Mouse (Mus musculus): ENCODE measurements around the gene Thbs3.

Thbs3 gene

DNA sequence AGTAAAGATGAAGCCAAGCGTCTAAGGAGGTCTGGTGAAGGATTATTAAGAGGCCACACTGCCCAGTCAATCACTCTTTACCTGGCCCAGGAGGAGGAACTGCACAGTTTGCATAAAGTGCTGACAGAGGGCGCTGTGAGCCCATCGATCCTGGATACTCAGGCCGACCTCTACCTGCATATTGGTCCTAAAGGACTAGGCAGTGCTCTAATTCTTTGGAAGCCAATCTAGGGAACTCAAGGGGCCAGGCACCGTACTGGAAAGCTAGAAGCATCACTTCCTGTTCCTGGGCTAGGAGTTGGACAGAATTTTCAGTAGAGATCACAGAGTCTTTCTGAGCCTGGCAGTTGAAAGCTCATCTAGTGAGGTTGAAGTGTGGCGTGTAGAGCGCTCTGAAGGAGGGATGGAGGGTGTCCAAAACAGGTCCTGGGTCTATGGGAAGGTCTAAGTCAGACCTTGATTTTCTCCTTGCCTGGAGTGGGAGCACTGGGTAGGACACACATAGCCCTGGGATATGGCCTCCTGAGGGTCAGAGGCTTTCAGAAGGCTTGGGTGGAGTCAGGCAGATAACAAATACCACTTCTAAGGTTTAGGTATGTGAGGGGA, 35.6 kb downstream of the Thbs3 start:
- peak in 1 of 2 experiments; percentile 63 for DNase-seq (ENCODE audit: low spot score in 2 of 2)

GRCm38 (mm10) chr3:89251365-89251895, 36.5 kb downstream of the Thbs3 start:
- DNase-seq (ENCODE audit: low spot score in 2 of 2) = peak; percentile 68 to 70

DNA sequence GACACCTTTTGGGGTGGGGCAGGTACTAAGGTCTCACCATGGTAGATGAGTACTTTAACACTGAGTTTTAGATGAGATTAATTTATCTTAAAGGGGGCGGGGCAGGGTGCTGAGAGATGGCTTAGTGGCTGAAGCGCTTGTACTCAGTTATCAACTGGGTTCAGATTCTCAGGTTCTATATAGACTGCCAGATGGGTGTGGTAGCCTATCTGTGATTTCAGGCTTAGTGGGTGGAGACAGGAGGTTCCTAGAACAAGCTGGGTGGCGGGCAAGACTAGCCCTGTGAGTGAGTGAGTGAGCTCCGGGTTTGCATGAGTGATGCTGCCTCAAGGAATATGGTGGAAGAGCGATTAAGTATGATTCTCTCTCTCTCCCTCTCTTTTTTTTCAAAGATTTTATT, 40.0 kb downstream of the Thbs3 start:
- no peak for DNase-seq (ENCODE audit: low spot score in 2 of 2)

DNA sequence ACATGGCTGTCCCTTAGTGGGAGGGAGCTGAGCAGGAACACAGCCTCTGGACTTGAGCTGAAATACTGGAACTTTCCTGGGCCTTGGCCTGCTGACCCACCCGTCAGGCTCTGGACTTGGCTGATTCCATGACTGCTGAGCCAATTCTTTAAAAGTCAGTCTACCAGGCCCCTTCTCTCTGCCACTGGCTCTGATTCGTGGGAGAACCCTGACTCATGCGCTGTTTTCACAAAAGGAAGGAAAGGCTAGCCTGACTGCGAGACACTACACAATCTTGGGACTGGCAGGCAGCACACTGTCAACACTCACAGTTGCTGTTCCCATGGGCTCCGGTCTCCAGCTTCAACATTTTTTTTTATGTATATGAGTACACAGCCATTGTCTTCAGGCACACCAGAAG, 41.2 kb downstream of the Thbs3 start:
- DNase-seq (ENCODE audit: low spot score in 2 of 2) = no peak

DNA sequence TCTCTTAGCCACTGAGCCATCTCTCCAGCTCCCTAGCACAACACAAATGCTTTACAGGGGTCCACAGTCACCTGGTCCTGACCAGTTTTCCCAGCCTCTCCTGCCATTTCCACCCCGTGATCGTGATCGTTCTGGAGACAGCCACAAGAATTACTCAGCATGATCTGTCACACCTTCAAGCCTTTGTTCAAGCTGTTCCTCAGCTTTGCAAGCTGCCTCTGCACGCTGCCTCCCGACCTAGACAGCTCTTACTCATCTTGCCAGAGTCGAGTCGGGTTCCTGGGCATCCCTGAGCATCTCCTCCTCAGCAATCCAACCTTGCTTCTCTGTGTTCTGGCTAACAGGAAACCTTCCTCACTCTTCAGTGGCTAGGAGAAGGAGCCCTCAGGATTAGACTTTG, 44.1 kb downstream of the Thbs3 start, which contains the start of gene Dpm3:
TSS of gene Dpm3 (plus strand) at position 283 of the 400 bp plus-strand sequence.
- no peak for DNase-seq (ENCODE audit: low spot score in 2 of 2)

GRCm38 (mm10) chr3:89260211-89260610, 45.2 kb downstream of the Thbs3 start:
- DNase-seq (ENCODE audit: low spot score in 2 of 2) = no peak

GRCm38 (mm10) chr3:89262417-89262816, 47.4 kb downstream of the Thbs3 start:
- no peak for DNase-seq (ENCODE audit: low spot score in 2 of 2)

- DNase-seq (ENCODE audit: low spot score in 2 of 2) = peak; percentile 71 to 76
These were observed 51.5 kb downstream of the Thbs3 start for GRCm38 (mm10) chr3:89266439-89266893.

DNA sequence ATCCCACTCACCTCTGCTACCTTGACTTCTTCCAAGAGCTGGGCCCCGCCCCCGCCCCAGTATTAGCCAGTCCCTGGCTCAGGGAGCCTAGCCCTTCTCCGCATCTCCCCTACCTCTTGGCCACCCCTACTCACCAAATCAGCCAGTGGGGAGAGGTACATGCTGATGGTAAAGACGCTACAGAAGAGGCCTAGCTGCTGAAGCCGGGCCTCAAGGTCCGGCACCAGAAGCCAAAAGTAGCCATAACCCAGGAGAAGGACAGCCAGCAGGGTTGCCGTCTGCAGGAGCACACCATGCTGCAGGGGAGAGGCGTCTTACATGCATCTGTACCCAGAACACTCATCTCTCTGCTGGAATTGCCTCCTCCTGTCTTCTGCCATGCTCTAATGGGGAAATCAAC, 53.9 kb downstream of the Thbs3 start:
- DNase-seq (ENCODE audit: low spot score in 2 of 2) = no peak

DNA sequence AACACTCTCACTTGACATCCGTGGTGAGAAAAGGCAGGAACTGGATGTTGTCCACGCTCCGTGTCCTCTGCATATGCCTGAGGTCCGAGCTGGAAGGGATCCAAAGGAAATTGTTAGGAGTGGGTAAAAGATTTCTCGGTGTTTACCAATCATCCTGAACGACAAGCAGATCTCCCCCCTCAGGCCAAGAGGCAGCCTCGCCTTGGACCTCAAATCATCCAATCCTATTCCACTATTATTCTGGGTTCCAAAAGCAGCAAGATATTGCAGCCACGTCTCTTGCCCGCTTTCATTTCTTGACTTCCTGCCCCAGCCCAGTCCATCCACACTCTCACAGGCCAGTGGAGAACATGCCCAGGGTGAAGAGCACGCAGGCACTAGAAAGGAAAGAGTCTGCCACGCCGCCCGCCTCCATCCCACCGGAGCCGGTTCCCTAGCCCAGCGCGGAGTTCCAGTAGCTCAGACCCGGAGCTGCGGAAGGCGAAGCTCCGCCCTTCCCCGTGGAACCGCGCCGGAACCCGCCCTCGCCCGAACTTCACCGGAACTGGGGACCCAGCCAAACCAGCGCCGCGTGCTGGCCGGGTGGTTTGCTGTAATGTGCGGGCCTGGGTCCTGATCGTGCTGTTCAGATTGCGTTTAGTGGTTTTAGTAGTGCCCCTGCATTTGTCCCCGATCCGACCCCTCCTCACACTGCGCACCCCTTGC, 55.2 kb downstream of the Thbs3 start, which contains the start of gene Slc50a1:
TSS of gene Slc50a1 (minus strand) at position 520 of the 705 bp plus-strand sequence.
- DNase-seq (ENCODE audit: low spot score in 2 of 2) = peak; percentile 71 to 80

GRCm38 (mm10) chr3:89270891-89271290, 55.9 kb downstream of the Thbs3 start:
- no peak for DNase-seq (ENCODE audit: low spot score in 2 of 2)

DNA sequence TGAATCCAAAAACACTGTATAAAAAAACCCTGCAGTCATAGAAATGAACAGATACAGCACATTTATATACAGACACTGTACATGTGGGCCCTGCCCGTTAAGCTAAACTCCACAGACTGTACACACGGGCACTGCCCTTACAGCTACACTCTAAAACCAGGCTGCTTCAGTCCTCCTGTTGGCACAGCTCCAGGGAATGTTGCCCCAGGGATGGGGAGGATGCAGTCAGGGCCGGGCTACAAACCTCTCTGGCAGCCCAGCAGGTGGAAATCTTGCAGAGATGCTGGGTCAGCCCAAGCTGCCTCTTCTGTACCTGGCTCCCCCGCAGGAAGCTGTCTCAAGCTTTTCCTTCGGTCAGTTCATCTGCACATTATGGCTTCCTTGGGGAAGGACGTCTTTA, 56.8 kb downstream of the Thbs3 start:
- no peak for DNase-seq (ENCODE audit: low spot score in 2 of 2)

DNA sequence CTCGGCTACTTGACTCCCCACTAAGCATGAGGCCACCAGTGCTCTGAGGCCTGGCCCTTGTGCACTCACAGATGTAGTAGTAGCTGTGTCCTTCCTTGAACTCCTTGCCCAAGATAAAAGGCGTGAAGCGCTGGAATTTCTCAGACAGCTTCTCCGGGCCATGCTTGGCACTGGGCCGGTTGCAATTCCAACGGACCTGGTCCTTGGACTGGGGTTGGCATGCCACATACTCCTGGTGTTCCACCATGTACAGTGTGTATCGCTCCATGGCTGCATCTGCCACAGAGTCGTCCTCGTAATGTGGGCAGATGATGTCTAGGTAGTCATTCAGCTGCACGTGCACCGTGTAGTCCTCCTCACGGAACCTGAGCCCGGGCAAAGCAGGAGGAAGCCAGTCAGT, 61.1 kb downstream of the Thbs3 start:
- no peak for DNase-seq (ENCODE audit: low spot score in 2 of 2)

Data from thymus, postnatal 10 days (tissue).